18 mouse cellular contexts compared by ENCODE assay signal in genomic region chr17:6001389-6001788, GRCm38 (mm10).
A peak's percentile ranks its signal among the peaks of the same experiment; 100 is the strongest.
DNase-seq lines count a peak whose midpoint lies in the region; ATAC-seq and TF ChIP-seq lines count a peak whose summit lies in the region.
"Had no signal": no experiment of that assay in that cellular context is flagged by ENCODE, and none has a peak within 500 bp of the region (broad histone marks: within the 10 kb centered on the region; RNA-seq: fewer than 3 reads in every experiment).

No protein-coding gene starts in this region.

- no peaks in the 10 kb centered on the region for H3K79me2 ChIP-seq in heart, adult 2 months (replicated peaks; ENCODE audit: control insufficient read depth, insufficient read depth, low read length)
- H3K79me2 ChIP-seq in macrophage (ENCODE audit: inconsistent target), result no peaks in the 10 kb centered on the region

- intact Hi-C loops in heart, adult 2 months (cut with DNase I), result no loop called here

- no peaks in the 10 kb centered on the region for H3K27me3 ChIP-seq in heart, adult 2 months (ENCODE audit: control insufficient read depth, insufficient read depth, low read length)
- no peaks in the 10 kb centered on the region for H3K27me3 ChIP-seq in heart, embryonic 12.5 days (replicated peaks)
- H3K27me3 ChIP-seq: hindbrain, embryonic 15.5 days; kidney, embryonic 15.5 days; midbrain, embryonic 15.5 days; Patski had no signal

- no peaks in the 10 kb centered on the region for H3K9me3 ChIP-seq in heart, embryonic 12.5 days (replicated peaks)
- H3K9me3 ChIP-seq: hindbrain, embryonic 15.5 days; kidney, embryonic 15.5 days; midbrain, embryonic 15.5 days had no signal

- no peak for TF ChIP-seq EP300 in heart, adult 2 months (IDR thresholded peaks at IDR 0.05; ENCODE audit: insufficient read depth, low read depth, low read length)

- H3K27ac ChIP-seq in heart, adult 2 months, result peak overlapping the region; percentile 11
- H3K27ac ChIP-seq in heart, embryonic 12.5 days (ENCODE audit: poor library complexity, severe bottlenecking), result no peak overlapping the region
- peak overlapping the region; percentile 64 for H3K27ac ChIP-seq in bone marrow, adult 2 months (ENCODE audit: control insufficient read depth, insufficient read depth, low read depth, low read length, poor library complexity)
- H3K27ac ChIP-seq in macrophage, result peak overlapping the region; percentile 96
- H3K27ac ChIP-seq: hindbrain, embryonic 15.5 days; kidney, embryonic 15.5 days; liver, embryonic 14.5 days; midbrain, embryonic 15.5 days had no signal

- TF ChIP-seq CTCF in heart, adult 2 months (IDR thresholded peaks at IDR 0.05), result no peak
- no peak for TF ChIP-seq CTCF in bone marrow, adult 2 months (IDR thresholded peaks at IDR 0.05; ENCODE audit: control insufficient read depth, insufficient read depth, low read length)

- no peak for ATAC-seq in heart, embryonic 12.5 days (ENCODE audit: insufficient number of reproducible peaks, low FRiP score)
- ATAC-seq: intestine, postnatal 0 days; midbrain, embryonic 15.5 days had no signal

- H3K4me3 ChIP-seq in heart, adult 2 months, result no peak overlapping the region
- no peak overlapping the region for H3K4me3 ChIP-seq in heart, embryonic 12.5 days
- no peak overlapping the region for H3K4me3 ChIP-seq in bone marrow, adult 2 months (replicated peaks; ENCODE audit: control insufficient read depth, low read depth, low read length)
- no peak overlapping the region for H3K4me3 ChIP-seq in macrophage (ENCODE audit: inconsistent target)
- H3K4me3 ChIP-seq: hindbrain, embryonic 15.5 days; kidney, embryonic 15.5 days; midbrain, embryonic 15.5 days had no signal

- no peak overlapping the region for H3K4me2 ChIP-seq in heart, embryonic 12.5 days
- H3K4me2 ChIP-seq: hindbrain, embryonic 15.5 days; kidney, embryonic 15.5 days; midbrain, embryonic 15.5 days had no signal

- peaks cover 40% of the 10 kb centered on the region for H3K4me1 ChIP-seq in heart, adult 2 months (ENCODE audit: control insufficient read depth, insufficient read depth, low read length)
- H3K4me1 ChIP-seq in heart, embryonic 12.5 days (replicated peaks), result peaks cover 76% of the 10 kb centered on the region
- peaks cover 12% of the 10 kb centered on the region for H3K4me1 ChIP-seq in bone marrow, adult 2 months (ENCODE audit: control insufficient read depth, insufficient read depth, low read length)

- 66% methylated on average over 6 of the region's 6 CpGs for WGBS in heart, adult 2 months
- 75% methylated on average over 6 of the region's 6 CpGs for WGBS in heart, embryonic 12.5 days
- 6% methylated on average over 6 of the region's 6 CpGs for WGBS in bone marrow, adult 2 months
- 2% methylated on average over 6 of the region's 6 CpGs for WGBS in macrophage (ENCODE audit: missing documents)

- no peak for DNase-seq in heart, adult 2 months
- peak; percentile 76 for DNase-seq in 416B (ENCODE audit: low read depth)
- DNase-seq in thymus, postnatal 4 days, result no peak
- no peak for DNase-seq in thymus, postnatal 10 days (ENCODE audit: low spot score in 2 of 2)
- no peak for DNase-seq in cerebellum, adult 8-10 months
- DNase-seq: embryo, embryonic 11 days; kidney, postnatal 4 days; right cerebral cortex, postnatal 4 days; thymus, postnatal 14 days had no signal

- no peak overlapping the region for H3K9ac ChIP-seq in heart, adult 2 months (ENCODE audit: low read depth, low read length)
- H3K9ac ChIP-seq in heart, embryonic 12.5 days, result no peak overlapping the region
- H3K9ac ChIP-seq: hindbrain, embryonic 15.5 days; kidney, embryonic 15.5 days; liver, embryonic 14.5 days; midbrain, embryonic 15.5 days had no signal

- H3K36me3 ChIP-seq in heart, adult 2 months (ENCODE audit: control insufficient read depth, insufficient read depth, low read length), result peaks cover 15% of the 10 kb centered on the region
- 0 out of 2 replicates have a peak, but pooled peaks cover 3% of the 10 kb centered on the region for H3K36me3 ChIP-seq in heart, embryonic 12.5 days
- H3K36me3 ChIP-seq in macrophage (ENCODE audit: inconsistent target), result no peaks in the 10 kb centered on the region; the same call in 1 of the 2 replicates
- H3K36me3 ChIP-seq: hindbrain, embryonic 15.5 days; midbrain, embryonic 15.5 days had no signal

- no peak for TF ChIP-seq POLR2A in heart, adult 2 months (IDR thresholded peaks at IDR 0.05; ENCODE audit: insufficient read depth, low read depth, low read length)
- TF ChIP-seq POLR2A in bone marrow, adult 2 months (IDR thresholded peaks at IDR 0.05; ENCODE audit: borderline replicate concordance, control insufficient read depth, low read depth, low read length), result no peak
